Mouse (Mus musculus) liver, adult 2 months (tissue): ENCODE measurements at regions not wholly inside any gene's neighbourhood (a gene's known extent, or its start where the extent isn't known, plus 50 kb on each side); places are given as distances from the start of the nearest gene placed in this dataset.

ENCODE experiments used
- DNase-seq: peaks from one replicate; pipeline ENCODE4 v3.0.0-alpha.2; 2011; ENCODE audit warnings: low read depth, low spot score; ENCODE audit errors: extremely low read depth
- H3K27ac ChIP-seq: fragments of 200-500 bp; replicated peaks from 2 replicates; pipeline ENCODE4 v1.5.1; 2012; ENCODE audit warnings: low read depth, mild to moderate bottlenecking, control low read depth, inconsistent platforms, low read length; ENCODE audit not compliant: insufficient read depth
- H3K27me3 ChIP-seq: fragments of 200-500 bp; 2 replicates; pipeline ENCODE4 v1.6.1; 2012; ENCODE audit warnings: mild to moderate bottlenecking, moderate library complexity, low read length, inconsistent platforms; ENCODE audit not compliant: control insufficient read depth, insufficient read depth
- H3K36me3 ChIP-seq: fragments of 200-500 bp; 2 replicates; pipeline ENCODE4 v1.6.1; 2012; ENCODE audit warnings: low read length, inconsistent platforms; ENCODE audit not compliant: control insufficient read depth, insufficient read depth
- H3K4me1 ChIP-seq: fragments of 200-500 bp; 2 replicates; pipeline ENCODE4 v1.6.1; 2011; ENCODE audit warnings: low read length; ENCODE audit not compliant: control insufficient read depth, insufficient read depth
- H3K4me3 ChIP-seq: fragments of 200-500 bp; 2 replicates; pipeline ENCODE4 v1.5.1; 2011; ENCODE audit warnings: low read depth, mild to moderate bottlenecking, control low read depth, low read length, moderate library complexity; ENCODE audit not compliant: insufficient read depth
- H3K79me2 ChIP-seq: fragments of 200-500 bp; 2 replicates; pipeline ENCODE4 v1.6.1; 2012; ENCODE audit warnings: inconsistent platforms, mild to moderate bottlenecking, low read length, moderate library complexity; ENCODE audit not compliant: control insufficient read depth, insufficient read depth
- H3K9ac ChIP-seq: fragments of 200-500 bp; 2 replicates; pipeline ENCODE4 v1.6.1; 2012; ENCODE audit warnings: low read depth, mild to moderate bottlenecking, control low read depth, inconsistent platforms, low read length
- CTCF ChIP-seq: fragments of 200-500 bp; IDR thresholded peaks from 2 replicates; pipeline ENCODE4 v1.5.1; 2011; ENCODE audit warnings: low read depth, low read length, control low read depth
- POLR2A ChIP-seq: fragments of 200-500 bp; IDR thresholded peaks from 2 replicates; pipeline ENCODE4 v1.6.1; 2011; ENCODE audit warnings: low read length, control low read depth; ENCODE audit not compliant: insufficient read depth; ENCODE audit errors: extremely low read depth
- WGBS: fragments of 180-500 bp; shearing (Covaris S2); methylation state at CpG from one replicate; pipeline ENCODE4 v1.1.7; 2018; 5-methylcytosine and 5-hydroxymethylcytosine counted together

- DNase-seq, result no peak
These were observed 112.4 kb upstream of the Mpped2 start for GRCm38 (mm10) chr2:106580663-106581062.

GRCm38 (mm10) chr2:106621251-106621650 is 71.8 kb upstream of the Mpped2 start:
- H3K4me1 ChIP-seq, result no peaks in the 10 kb centered on the region
- H3K27me3 ChIP-seq, result no peaks in the 10 kb centered on the region
- no peaks in the 10 kb centered on the region for H3K79me2 ChIP-seq
- DNase-seq, result no peak
- H3K36me3 ChIP-seq, result no peaks in the 10 kb centered on the region
- 87% methylated on average over 3 of the region's 3 CpGs for WGBS
- H3K9ac ChIP-seq, result no peak overlapping the region
- no peak overlapping the region for H3K4me3 ChIP-seq
- TF ChIP-seq POLR2A, result no peak
- no peak for TF ChIP-seq CTCF
- H3K27ac ChIP-seq, result no peak overlapping the region

More at GRCm38 (mm10) chr2:106580663-106581062, 112.4 kb upstream of the Mpped2 start:
- Histone ChIP-seq H3K79me2 (no peaks in the 10 kb centered on the region), H3K4me3 (no peak overlapping the region), H3K36me3 (no peaks in the 10 kb centered on the region), H3K27me3 (no peaks in the 10 kb centered on the region), H3K9ac (no peak overlapping the region), H3K27ac (no peak overlapping the region), H3K4me1 (peaks cover 4% of the 10 kb centered on the region)
- WGBS, result 40% methylated on average over 5 of the region's 5 CpGs
- TF ChIP-seq POLR2A (no peak), CTCF (no peak)

GRCm38 (mm10) chr2:106622326-106622725 is 70.7 kb upstream of the Mpped2 start:
- 83% methylated on average over 5 of the region's 5 CpGs for WGBS
- Histone ChIP-seq H3K9ac (no peak overlapping the region), H3K4me3 (no peak overlapping the region), H3K27ac (no peak overlapping the region), H3K79me2 (no peaks in the 10 kb centered on the region), H3K36me3 (no peaks in the 10 kb centered on the region), H3K4me1 (no peaks in the 10 kb centered on the region), H3K27me3 (no peaks in the 10 kb centered on the region)
- DNase-seq, result no peak
- TF ChIP-seq POLR2A, result no peak
- no peak for TF ChIP-seq CTCF

- no peak for DNase-seq
- TF ChIP-seq CTCF (no peak), POLR2A (no peak)
- Histone ChIP-seq H3K4me3 (no peak overlapping the region), H3K27ac (no peak overlapping the region), H3K36me3 (no peaks in the 10 kb centered on the region), H3K9ac (no peak overlapping the region), H3K27me3 (no peaks in the 10 kb centered on the region), H3K79me2 (no peaks in the 10 kb centered on the region), H3K4me1 (no peaks in the 10 kb centered on the region)
- WGBS, result 87% methylated on average over 2 of the region's 2 CpGs
These were observed 69.4 kb upstream of the Mpped2 start for GRCm38 (mm10) chr2:106623680-106624079.

- no peak for DNase-seq
- H3K4me3 ChIP-seq, result no peak overlapping the region
- no peak overlapping the region for H3K9ac ChIP-seq
- no peaks in the 10 kb centered on the region for H3K4me1 ChIP-seq
- no peaks in the 10 kb centered on the region for H3K36me3 ChIP-seq
- H3K27me3 ChIP-seq, result no peaks in the 10 kb centered on the region
- H3K79me2 ChIP-seq, result no peaks in the 10 kb centered on the region
- TF ChIP-seq CTCF (no peak), POLR2A (no peak)
- 88% methylated on average over 8 of the region's 8 CpGs for WGBS
- no peak overlapping the region for H3K27ac ChIP-seq
These were observed 61.1 kb upstream of the Mpped2 start for GRCm38 (mm10) chr2:106631986-106632385.
